Mouse (Mus musculus) testis, adult 2 months (tissue): ENCODE measurements at regions not wholly inside any gene's neighbourhood (a gene's known extent, or its start where the extent isn't known, plus 50 kb on each side); places are given as distances from the start of the nearest gene placed in this dataset.
A peak's percentile ranks its signal among the peaks of the same experiment; 100 is the strongest.

Experiments used
- H3K27ac ChIP-seq: fragments of 200-500 bp; 2 replicates; pipeline ENCODE4 v1.5.1; 2012; ENCODE audit warnings: low read depth, low read length; ENCODE audit not compliant: control insufficient read depth, insufficient read depth
- H3K27me3 ChIP-seq: fragments of 200-500 bp; 2 replicates; pipeline ENCODE4 v1.6.1; 2012; ENCODE audit warnings: mild to moderate bottlenecking, low read length, moderate library complexity; ENCODE audit not compliant: control insufficient read depth, insufficient read depth
- H3K36me3 ChIP-seq: fragments of 200-500 bp; 2 replicates; pipeline ENCODE4 v1.6.1; 2012; ENCODE audit warnings: mild to moderate bottlenecking, low read length; ENCODE audit not compliant: control insufficient read depth, insufficient read depth
- H3K4me1 ChIP-seq: fragments of 200-500 bp; 2 replicates; pipeline ENCODE4 v1.6.1; 2012; ENCODE audit warnings: low read length; ENCODE audit not compliant: control insufficient read depth, insufficient read depth
- H3K4me3 ChIP-seq: fragments of 200-500 bp; 2 replicates; pipeline ENCODE4 v1.5.1; 2012; ENCODE audit warnings: low read depth, mild to moderate bottlenecking, low read length, moderate library complexity, mixed read lengths; ENCODE audit not compliant: control insufficient read depth
- CTCF ChIP-seq: fragments of 200-500 bp; IDR thresholded peaks from 2 replicates; pipeline ENCODE4 v1.5.1; 2012; ENCODE audit warnings: low read depth, mild to moderate bottlenecking, inconsistent platforms, low read length, moderate library complexity; ENCODE audit not compliant: control insufficient read depth, insufficient read depth, insufficient replicate concordance
- POLR2A ChIP-seq: fragments of 200-500 bp; IDR thresholded peaks from 2 replicates; pipeline ENCODE4 v1.6.1; 2012; ENCODE audit warnings: low read depth, mild to moderate bottlenecking, inconsistent platforms, low read length, moderate library complexity; ENCODE audit not compliant: control insufficient read depth

GRCm38 (mm10) chr8:56202342-56202741 lies 92.0 kb upstream of the Hpgd start:
- H3K27me3 ChIP-seq, result no peaks in the 10 kb centered on the region
- H3K4me3 ChIP-seq, result no peak overlapping the region
- no peak overlapping the region for H3K27ac ChIP-seq
- no peaks in the 10 kb centered on the region for H3K36me3 ChIP-seq
- H3K4me1 ChIP-seq, result no peaks in the 10 kb centered on the region
- no peak for TF ChIP-seq POLR2A
- no peak for TF ChIP-seq CTCF

DNA sequence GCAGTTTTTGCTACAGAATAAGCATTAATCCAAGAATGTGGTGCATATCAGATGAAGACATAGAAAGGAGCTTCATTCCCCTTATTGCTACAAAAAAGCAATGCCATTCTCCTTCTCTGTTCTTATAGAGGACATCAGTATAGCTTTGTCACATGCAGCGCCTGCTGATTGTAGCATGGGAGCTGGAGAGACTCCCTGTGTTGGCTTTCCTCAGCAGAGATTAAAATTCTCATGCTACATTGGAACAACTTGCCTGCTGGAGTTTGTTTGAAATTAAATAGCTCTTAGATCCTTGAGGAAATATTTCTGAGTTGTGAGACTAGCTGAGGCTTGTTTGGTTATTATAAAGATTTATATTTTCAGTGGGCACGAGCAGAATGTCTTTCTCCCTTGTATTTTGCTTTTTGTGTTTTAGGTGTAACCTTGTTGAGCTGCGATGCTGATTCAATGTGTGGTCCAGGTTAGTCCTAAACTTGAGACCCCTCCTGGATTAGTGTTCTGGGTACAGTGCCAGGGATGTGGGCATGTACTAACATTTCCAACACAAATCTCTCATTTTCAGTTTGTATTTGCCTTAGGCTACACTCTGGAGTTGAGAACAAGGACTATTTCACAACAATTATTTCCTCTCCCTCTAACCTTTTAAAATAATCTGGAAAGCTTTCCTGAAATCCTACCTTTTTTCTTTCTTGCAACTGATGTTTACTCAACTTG lies 82.3 kb upstream of the Hpgd start:
- H3K4me3 ChIP-seq, result no peak overlapping the region
- no peaks in the 10 kb centered on the region for H3K4me1 ChIP-seq
- H3K27me3 ChIP-seq, result no peaks in the 10 kb centered on the region
- no peaks in the 10 kb centered on the region for H3K36me3 ChIP-seq
- TF ChIP-seq POLR2A, result no peak
- H3K27ac ChIP-seq, result no peak overlapping the region

GRCm38 (mm10) chr8:56218837-56219236 lies 75.5 kb upstream of the Hpgd start:
- no peak for TF ChIP-seq CTCF
- no peak for TF ChIP-seq POLR2A
- no peaks in the 10 kb centered on the region for H3K27me3 ChIP-seq
- no peak overlapping the region for H3K4me3 ChIP-seq
- no peaks in the 10 kb centered on the region for H3K4me1 ChIP-seq
- H3K36me3 ChIP-seq, result no peaks in the 10 kb centered on the region
- no peak overlapping the region for H3K27ac ChIP-seq

- no peak for TF ChIP-seq POLR2A
- TF ChIP-seq CTCF, result no peak
- H3K27me3 ChIP-seq, result no peaks in the 10 kb centered on the region
- H3K27ac ChIP-seq, result no peak overlapping the region
- no peaks in the 10 kb centered on the region for H3K36me3 ChIP-seq
- H3K4me1 ChIP-seq, result no peaks in the 10 kb centered on the region
- H3K4me3 ChIP-seq, result no peak overlapping the region
Observed at GRCm38 (mm10) chr8:56219391-56219790, 75.0 kb upstream of the Hpgd start.

DNA sequence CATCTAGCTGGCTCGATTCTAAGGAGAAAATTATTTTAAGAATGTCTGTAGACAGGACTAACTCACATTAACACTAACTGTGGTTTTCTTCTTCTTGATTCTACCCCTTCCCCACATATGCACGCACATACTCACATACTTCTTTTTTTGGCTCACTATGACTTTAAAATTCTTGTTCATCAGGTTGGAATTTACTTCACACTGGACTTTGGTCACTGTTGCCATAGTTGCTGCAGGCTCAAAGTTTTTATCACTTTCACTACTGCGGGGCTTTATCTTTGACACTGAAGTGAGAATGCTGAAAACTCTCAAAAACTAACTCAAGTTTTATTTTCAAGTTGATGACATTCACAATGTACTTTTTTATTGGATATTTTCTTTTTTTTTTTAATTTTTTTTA lies 71.4 kb upstream of the Hpgd start:
- H3K4me1 ChIP-seq, result no peaks in the 10 kb centered on the region
- no peaks in the 10 kb centered on the region for H3K27me3 ChIP-seq
- no peak overlapping the region for H3K27ac ChIP-seq
- H3K4me3 ChIP-seq, result no peak overlapping the region
- no peaks in the 10 kb centered on the region for H3K36me3 ChIP-seq
- TF ChIP-seq CTCF (no peak), POLR2A (no peak)

GRCm38 (mm10) chr8:56230645-56231330 lies 63.6 kb upstream of the Hpgd start:
- no peak for TF ChIP-seq POLR2A
- no peak for TF ChIP-seq CTCF
- no peaks in the 10 kb centered on the region for H3K36me3 ChIP-seq
- H3K27ac ChIP-seq, result no peak overlapping the region
- H3K27me3 ChIP-seq, result no peaks in the 10 kb centered on the region
- no peaks in the 10 kb centered on the region for H3K4me1 ChIP-seq
- no peak overlapping the region for H3K4me3 ChIP-seq

- TF ChIP-seq POLR2A (no peak), CTCF (no peak)
- Histone ChIP-seq H3K27ac (peak overlapping the region; percentile 67), H3K36me3 (no peaks in the 10 kb centered on the region), H3K4me1 (no peaks in the 10 kb centered on the region), H3K4me3 (no peak overlapping the region), H3K27me3 (no peaks in the 10 kb centered on the region)
Observed at GRCm38 (mm10) chr8:56231930-56232329, 62.5 kb upstream of the Hpgd start.
